Mouse (Mus musculus): Measurements from ENCODE around the gene Ptprm. TPM values are rescaled to one million over a fixed set of nuclear protein-coding genes. Genes with fewer than 3 reads are reported as not detected.

The Ptprm gene
- polyA plus RNA-seq, 2 experiments, result 0.66 to 0.79 TPM

DNA sequence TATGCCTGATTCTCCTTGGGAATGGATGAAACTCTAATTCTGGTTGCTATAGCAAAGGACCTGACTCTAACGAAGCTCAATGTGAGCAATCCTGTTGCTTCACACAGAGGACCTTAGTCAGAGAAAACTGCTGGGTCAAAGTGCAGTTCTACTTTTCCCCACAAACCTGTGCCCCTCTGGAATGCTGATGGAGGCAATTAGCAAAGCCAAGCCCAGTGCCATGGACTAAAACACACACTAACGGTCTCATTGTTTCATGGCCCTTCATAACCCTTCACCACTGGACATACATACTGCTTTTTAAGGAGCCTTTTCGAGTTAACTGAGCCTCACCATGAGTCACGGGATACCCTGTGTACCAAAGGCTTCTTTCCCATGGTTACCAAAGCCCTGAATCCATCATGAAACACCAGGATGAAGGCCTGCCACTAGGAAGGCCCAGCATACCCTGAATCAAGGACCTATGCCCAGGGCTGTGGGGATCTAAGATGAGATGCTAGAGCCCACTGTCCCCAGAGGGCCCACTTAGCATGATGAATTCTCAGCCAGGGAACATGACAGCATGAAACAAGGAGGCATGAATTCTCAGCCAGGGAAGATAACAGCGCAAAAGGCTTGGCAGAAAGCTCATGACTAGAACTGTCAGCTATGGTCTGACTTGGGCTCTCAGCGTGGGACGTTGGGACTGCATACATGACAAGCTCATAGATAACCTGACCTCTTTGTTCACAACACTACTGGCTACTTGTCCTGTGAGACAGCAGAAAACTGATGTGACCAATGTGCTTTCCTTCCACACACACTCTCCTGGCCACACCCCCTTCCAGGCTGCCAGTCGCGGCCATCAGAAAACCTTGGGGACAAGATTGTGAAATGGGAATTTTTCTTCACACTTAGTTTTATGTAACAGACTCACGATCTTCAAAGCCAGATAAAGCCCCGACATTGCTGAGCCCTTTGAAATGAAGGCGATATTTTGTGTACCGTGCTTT, 57.4 kb downstream of the Ptprm start:
- H3K4me2 ChIP-seq (ENCODE audit: low read depth), result no peak overlapping the region
- 64% methylated on average over 13 of the region's 13 CpGs for WGBS (ENCODE audit: insufficient replicate concordance)
- no peaks in the 10 kb centered on the region for H3K4me1 ChIP-seq (replicated peaks; ENCODE audit: control insufficient read depth in 2 of 2, insufficient read depth in 2 of 2, low read length in 1 of 2)
- no peaks in the 10 kb centered on the region for H3K9me3 ChIP-seq (ENCODE audit: control insufficient read depth, low read length)
- no peak overlapping the region for H3K4me3 ChIP-seq (ENCODE audit: insufficient read depth in 1 of 2, low read depth in 2 of 2, low read length in 2 of 2)
- H3K27me3 ChIP-seq (ENCODE audit: control insufficient read depth, insufficient read depth, low read length), result no peaks in the 10 kb centered on the region
- H3K9ac ChIP-seq (replicated peaks), result no peak overlapping the region
- TF ChIP-seq EP300 (IDR thresholded peaks at IDR 0.05; ENCODE audit: low read depth) (no peak), CTCF (IDR thresholded peaks at IDR 0.05; ENCODE audit: low read depth) (no peak)
- DNase-seq (ENCODE audit: low read depth in 3 of 3, low spot score in 3 of 3), result no peak
- no peaks in the 10 kb centered on the region for H3K36me3 ChIP-seq (replicated peaks; ENCODE audit: control insufficient read depth, insufficient read depth, low read depth)
- ATAC-seq (ENCODE audit: insufficient read depth), result no peak
- no peak overlapping the region for H3K27ac ChIP-seq

- Histone ChIP-seq H3K4me1 (replicated peaks; ENCODE audit: control insufficient read depth in 2 of 2, insufficient read depth in 2 of 2, low read length in 1 of 2) (no peaks in the 10 kb centered on the region), H3K4me2 (ENCODE audit: low read depth) (no peak overlapping the region), H3K9me3 (ENCODE audit: control insufficient read depth, low read length) (no peaks in the 10 kb centered on the region), H3K27ac (no peak overlapping the region), H3K4me3 (ENCODE audit: insufficient read depth in 1 of 2, low read depth in 2 of 2, low read length in 2 of 2) (no peak overlapping the region), H3K27me3 (ENCODE audit: control insufficient read depth, insufficient read depth, low read length) (no peaks in the 10 kb centered on the region), H3K36me3 (replicated peaks; ENCODE audit: control insufficient read depth, insufficient read depth, low read depth) (no peaks in the 10 kb centered on the region), H3K9ac (replicated peaks) (no peak overlapping the region)
- TF ChIP-seq EP300 (IDR thresholded peaks at IDR 0.05; ENCODE audit: low read depth), result no peak
- TF ChIP-seq CTCF (IDR thresholded peaks at IDR 0.05; ENCODE audit: low read depth), result no peak
- ATAC-seq (ENCODE audit: insufficient read depth) (no peak), DNase-seq (ENCODE audit: low read depth in 3 of 3, low spot score in 3 of 3) (no peak)
- 47% methylated on average over 16 of the region's 16 CpGs for WGBS (ENCODE audit: insufficient replicate concordance)
Observed at GRCm38 (mm10) chr17:67290662-67291240, 63.5 kb downstream of the Ptprm start.

GRCm38 (mm10) chr17:67287501-67287900, 66.8 kb downstream of the Ptprm start:
- 53% methylated on average over 3 of the region's 3 CpGs for WGBS (ENCODE audit: insufficient replicate concordance)
- no peak for ATAC-seq (ENCODE audit: insufficient read depth)
- H3K27ac ChIP-seq, result no peak overlapping the region

DNA sequence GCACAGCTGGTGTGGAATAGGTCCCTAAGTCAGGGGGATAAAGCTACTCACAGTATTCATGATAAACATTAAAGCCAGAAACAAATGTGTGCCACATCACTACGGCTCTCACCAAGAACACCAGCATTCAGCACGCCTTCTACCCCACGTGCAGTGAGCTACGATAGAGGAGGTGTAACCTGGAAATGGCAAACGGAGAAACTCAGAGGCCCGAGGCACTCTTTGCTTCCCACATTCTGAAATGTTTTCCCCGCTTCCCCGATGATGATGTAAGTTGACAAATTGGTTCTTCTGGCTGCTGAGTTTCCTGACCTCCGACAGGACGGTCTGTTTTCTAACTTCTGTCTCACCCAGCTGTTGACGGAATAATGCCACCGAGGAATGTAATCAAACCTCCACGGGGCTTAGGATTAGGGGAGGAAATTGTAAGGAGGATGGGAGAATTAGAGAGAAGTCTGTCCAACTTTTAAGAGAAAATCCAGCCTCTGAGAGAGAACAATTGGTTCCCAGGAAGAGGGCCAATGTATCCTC, 72.6 kb downstream of the Ptprm start:
- Histone ChIP-seq H3K36me3 (replicated peaks; ENCODE audit: control insufficient read depth, insufficient read depth, low read depth) (no peaks in the 10 kb centered on the region), H3K4me1 (replicated peaks; ENCODE audit: control insufficient read depth in 2 of 2, insufficient read depth in 2 of 2, low read length in 1 of 2) (no peaks in the 10 kb centered on the region), H3K9ac (replicated peaks) (no peak overlapping the region), H3K4me3 (ENCODE audit: insufficient read depth in 1 of 2, low read depth in 2 of 2, low read length in 2 of 2) (no peak overlapping the region), H3K9me3 (ENCODE audit: control insufficient read depth, low read length) (no peaks in the 10 kb centered on the region), H3K27me3 (ENCODE audit: control insufficient read depth, insufficient read depth, low read length) (no peaks in the 10 kb centered on the region), H3K27ac (no peak overlapping the region), H3K4me2 (ENCODE audit: low read depth) (no peak overlapping the region)
- DNase-seq (ENCODE audit: low read depth in 3 of 3, low spot score in 3 of 3) (no peak), ATAC-seq (ENCODE audit: insufficient read depth) (no peak)
- TF ChIP-seq EP300 (IDR thresholded peaks at IDR 0.05; ENCODE audit: low read depth), result no peak
- 39% methylated on average over 13 of the region's 13 CpGs for WGBS (ENCODE audit: insufficient replicate concordance)

More at GRCm38 (mm10) chr17:67287501-67287900, 66.8 kb downstream of the Ptprm start:
- Histone ChIP-seq H3K4me3 (ENCODE audit: insufficient read depth in 1 of 2, low read depth in 2 of 2, low read length in 2 of 2) (no peak overlapping the region), H3K9ac (replicated peaks) (no peak overlapping the region), H3K27me3 (ENCODE audit: control insufficient read depth, insufficient read depth, low read length) (no peaks in the 10 kb centered on the region), H3K36me3 (replicated peaks; ENCODE audit: control insufficient read depth, insufficient read depth, low read depth) (no peaks in the 10 kb centered on the region), H3K9me3 (ENCODE audit: control insufficient read depth, low read length) (no peaks in the 10 kb centered on the region), H3K4me1 (replicated peaks; ENCODE audit: control insufficient read depth in 2 of 2, insufficient read depth in 2 of 2, low read length in 1 of 2) (no peaks in the 10 kb centered on the region), H3K4me2 (ENCODE audit: low read depth) (no peak overlapping the region)
- no peak for DNase-seq (ENCODE audit: low read depth in 3 of 3, low spot score in 3 of 3)
- no peak for TF ChIP-seq CTCF (IDR thresholded peaks at IDR 0.05; ENCODE audit: low read depth)
- TF ChIP-seq EP300 (IDR thresholded peaks at IDR 0.05; ENCODE audit: low read depth), result no peak

Measured in liver, embryonic 14.5 days (tissue).